Mouse (Mus musculus) midbrain, embryonic 10.5 days (tissue): Measurements from ENCODE around the gene Vmn1r62. TPM values are rescaled to one million over a fixed set of nuclear protein-coding genes. Genes with fewer than 3 reads are reported as not detected.
"Not testable (repeated sequence)": the region's sequence is repeated elsewhere in the genome, so short reads cannot be mapped to it uniquely, and the experiment has no call there.

Experiments used
- DNase-seq: peaks from one replicate; pipeline ENCODE4 v3.0.0-alpha.2; 2017; ENCODE audit warnings: low spot score
- H3K27ac ChIP-seq: fragments of 300-500 bp; sonication (generic); replicated peaks from 2 replicates; pipeline ENCODE4 v1.5.1; 2016; ENCODE audit warnings: mild to moderate bottlenecking
- H3K27me3 ChIP-seq: fragments of 300-500 bp; sonication (generic); 2 replicates; pipeline ENCODE4 v1.6.1; 2016; ENCODE audit warnings: low read depth, mild to moderate bottlenecking; ENCODE audit not compliant: poor library complexity, severe bottlenecking
- H3K36me3 ChIP-seq: fragments of 300-500 bp; sonication (generic); 2 replicates; pipeline ENCODE4 v1.6.1; 2016; ENCODE audit warnings: mild to moderate bottlenecking, moderate library complexity
- H3K4me1 ChIP-seq: fragments of 300-500 bp; sonication (generic); 2 replicates; pipeline ENCODE4 v1.6.1; 2016
- H3K4me3 ChIP-seq: fragments of 300-500 bp; sonication (generic); 2 replicates; pipeline ENCODE4 v1.5.1; 2016; ENCODE audit warnings: mild to moderate bottlenecking, moderate library complexity
- H3K9me3 ChIP-seq: fragments of 300-500 bp; sonication (generic); replicated peaks from 2 replicates; pipeline ENCODE4 v1.6.1; 2016; ENCODE audit warnings: mild to moderate bottlenecking
- WGBS: fragments of 180-500 bp; shearing (Covaris S2); methylation state at CpG from one replicate; pipeline ENCODE4 v1.1.7; 2016; 5-methylcytosine and 5-hydroxymethylcytosine counted together
- polyA plus RNA-seq: library from polyadenylated mRNA; unstranded; fragments of >200 nt; fragmentation: Nextera tagmentation; extraction: Ambion mirVana; gene quantifications from 2 replicates; pipeline ENCODE4 v1.2.1, GENCODE M21; 2016

Gene Vmn1r62
- polyA plus RNA-seq: not detected in 2 replicates

DNA sequence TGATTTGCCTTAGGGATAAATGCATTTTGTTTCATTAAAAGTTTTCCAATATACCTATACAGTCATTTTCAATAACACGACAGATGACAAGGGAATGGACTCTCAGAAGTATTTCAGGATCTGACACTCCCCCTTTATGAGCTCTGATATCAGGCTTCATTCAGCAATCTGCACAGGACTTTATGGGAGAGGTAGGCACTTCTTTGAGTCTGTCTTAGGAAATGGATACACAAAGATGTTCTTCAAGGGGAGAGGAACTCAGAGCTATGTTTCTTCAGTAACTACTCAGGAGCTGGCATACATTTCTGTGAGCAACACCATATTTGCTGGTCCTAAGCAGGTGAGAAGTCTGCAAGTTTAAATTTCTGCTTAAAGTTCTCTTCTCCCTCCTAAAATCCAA, at the start of gene Vmn1r62:
Vmn1r62 (plus strand) TSS at position 301 of the 400 bp plus-strand sequence.
- H3K9me3 ChIP-seq, H3K36me3 ChIP-seq, DNase-seq, H3K27ac ChIP-seq, H3K4me3 ChIP-seq, H3K4me1 ChIP-seq, H3K27me3 ChIP-seq: not testable (repeated sequence)
- WGBS: no CpG with 5 or more reads among the region's 1 CpGs

Other genes with a start within 250 kb of the Vmn1r62 start
- gene Vmn1r59, start 216.9 kb upstream of the Vmn1r62 start, polyA plus RNA-seq: not detected in 2 replicates
- gene Vmn2r28, start 179.7 kb upstream of the Vmn1r62 start, polyA plus RNA-seq: not detected in 2 replicates
- gene Vmn1r60, start 126.3 kb upstream of the Vmn1r62 start, polyA plus RNA-seq: not detected in 2 replicates
- not detected in 2 replicates for gene Vmn1r61, start 60.3 kb upstream of the Vmn1r62 start, polyA plus RNA-seq
- gene Vmn1r63, start 131.8 kb downstream of the Vmn1r62 start, polyA plus RNA-seq: not detected in 2 replicates
- gene Vmn1r64, start 210.9 kb downstream of the Vmn1r62 start, polyA plus RNA-seq: not detected in 2 replicates